Mouse (Mus musculus): ENCODE measurements around the gene Cfap54. TPM values are rescaled to one million over a fixed set of nuclear protein-coding genes. Genes with fewer than 3 reads are reported as not detected.

The Cfap54 gene
- total RNA-seq (2023; ENCODE audit: inconsistent age) = not detected in 4 replicates

DNA sequence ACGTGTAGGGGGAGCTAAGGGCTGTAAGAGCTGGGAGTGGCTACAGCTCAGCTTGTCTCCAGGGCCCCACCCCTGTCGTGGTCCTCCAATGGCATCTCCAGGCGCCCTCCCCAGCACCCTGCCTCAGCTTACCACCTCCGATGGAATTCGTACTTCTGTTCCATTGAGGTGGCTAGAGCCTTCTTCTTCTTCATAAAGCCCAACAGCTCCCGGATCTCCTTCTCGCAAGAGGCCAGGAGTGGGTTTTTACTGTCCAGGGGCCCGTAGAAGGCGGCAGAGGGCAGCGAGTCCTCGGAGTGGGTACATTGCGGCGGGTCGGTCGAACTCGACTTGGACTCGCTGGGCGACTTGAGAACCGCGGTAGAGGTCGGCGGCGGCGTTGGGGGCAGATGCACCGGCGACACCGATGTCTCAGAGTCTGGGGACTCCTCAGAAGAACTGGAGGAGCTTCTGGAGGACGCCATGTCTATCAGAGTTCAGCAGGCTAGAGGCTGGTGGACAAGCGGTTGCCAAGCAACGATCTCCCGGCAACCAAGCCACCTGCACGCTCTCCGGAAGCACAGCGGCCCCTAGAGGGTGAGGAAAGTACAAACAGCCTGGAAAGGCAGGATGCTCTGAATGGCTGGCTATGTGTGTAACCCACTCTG, at the start of gene Cfap54:
Gene Cfap54, minus strand, starts transcription at position 486 of the 647 bp plus-strand sequence.

Other genes starting within 250 kb of the Cfap54 start
- gene Cdk17, start 79.3 kb upstream of the Cfap54 start, total RNA-seq (2023; ENCODE audit: inconsistent age) = 64.0 to 82.8 TPM (median 68.2 TPM) in 4 replicates
- 52.7 to 66.9 TPM (median 65.4 TPM) in 4 replicates for gene Elk3, start 229.5 kb upstream of the Cfap54 start, total RNA-seq (2023; ENCODE audit: inconsistent age)